Mouse (Mus musculus) activated CD4-positive, CD25-positive, alpha-beta regulatory T cell, adult 9 weeks (primary cell): ENCODE measurements around the gene Tspan13. TPM values are rescaled to one million over a fixed set of nuclear protein-coding genes. Genes with fewer than 3 reads are reported as not detected.

Experiments
- polyA plus RNA-seq: library from polyadenylated mRNA; unstranded; fragments of 100-300 nt; shearing (Covaris generic); gene quantifications from one replicate; pipeline ENCODE4 v1.2.1, GENCODE M21; 2017

The Tspan13 gene
- 386 TPM for polyA plus RNA-seq

DNA sequence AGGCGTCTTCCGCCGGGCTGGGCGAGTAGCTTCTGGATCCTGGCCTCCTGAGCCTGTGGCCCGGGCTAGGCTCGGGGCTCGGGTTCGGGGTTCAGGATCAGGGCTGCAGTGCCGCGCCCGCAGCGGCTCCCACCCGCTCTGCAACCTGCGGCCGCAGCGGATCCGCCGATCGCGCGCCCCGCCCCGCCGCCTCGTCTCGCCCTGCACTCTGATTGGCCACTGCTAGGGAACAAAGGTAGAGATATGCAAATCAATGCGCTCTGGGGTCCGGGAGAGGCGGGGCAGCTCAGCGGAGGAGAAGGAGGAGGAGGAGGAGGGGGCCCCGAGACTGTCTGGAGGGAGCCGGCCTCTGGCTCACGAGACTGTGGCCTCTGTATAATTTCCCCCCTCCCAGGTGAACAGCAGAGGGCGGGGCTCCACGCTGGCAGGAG lies at the start of gene Tspan13:
Gene Tspan13 (minus strand): TSS at position 153 of the 431 bp plus-strand sequence.

DNA sequence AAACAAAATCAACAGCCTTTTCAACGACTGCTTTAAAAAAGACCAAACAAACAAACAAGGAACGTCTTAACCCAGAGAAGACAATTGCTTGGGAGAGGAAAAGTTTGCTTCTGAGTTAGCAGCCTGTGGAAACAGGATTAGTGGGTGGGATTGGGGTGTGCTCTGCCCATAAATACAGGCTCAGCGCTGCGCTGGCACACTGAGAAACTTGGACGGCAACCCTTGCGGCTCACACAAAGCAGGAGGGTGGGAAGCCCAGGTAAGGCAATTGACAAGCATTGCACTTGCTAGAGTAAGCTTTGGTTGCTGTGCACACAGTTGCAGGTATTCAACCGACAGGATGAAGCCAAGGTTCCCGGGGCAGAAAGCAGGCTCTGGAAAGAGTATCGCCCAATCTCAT lies 49.6 kb downstream of the Tspan13 start, which contains the start of gene Agr2:
Gene Agr2 (plus strand): TSS at position 197 of the 400 bp plus-strand sequence.

Other genes starting within 250 kb of the Tspan13 start
- gene Agr3, start 116.9 kb downstream of the Tspan13 start, polyA plus RNA-seq: not detected
- not detected for gene Agr2, start 49.6 kb downstream of the Tspan13 start, polyA plus RNA-seq
- gene Ankmy2, start 114.6 kb upstream of the Tspan13 start, polyA plus RNA-seq: 48.8 TPM
- 171 TPM for gene Bzw2, start 115.6 kb upstream of the Tspan13 start, polyA plus RNA-seq
- gene Lrrc72, start 210.9 kb upstream of the Tspan13 start, polyA plus RNA-seq: not detected